Mouse (Mus musculus) stomach, embryonic 14.5 days (tissue): ENCODE data around the gene Sfrp2. TPM values are rescaled to one million over a fixed set of nuclear protein-coding genes. Genes with fewer than 3 reads are reported as not detected.

Experiments used
- polyA plus RNA-seq: library from polyadenylated mRNA; unstranded; fragments of >200 nt; fragmentation: Nextera tagmentation; extraction: Ambion mirVana; gene quantifications from 2 replicates; pipeline ENCODE4 v1.2.1, GENCODE M21; 2014

The Sfrp2 gene
- polyA plus RNA-seq, 1 experiment from 2014 or later = 171 TPM

Other genes with a start within 250 kb of the Sfrp2 start
- 2.9 and 4.8 TPM in 2 replicates for gene Tlr2, start 75.4 kb downstream of the Sfrp2 start, polyA plus RNA-seq